Mouse (Mus musculus) bone marrow, adult 2 months (tissue): ENCODE results near the gene Itsn2.

ENCODE experiments used
- CTCF ChIP-seq: fragments of 200-500 bp; IDR thresholded peaks from 2 replicates; pipeline ENCODE4 v1.5.1; 2011; ENCODE audit warnings: low read length, control low read depth; ENCODE audit not compliant: control insufficient read depth, insufficient read depth
- POLR2A ChIP-seq: fragments of 200-500 bp; IDR thresholded peaks from 2 replicates; pipeline ENCODE4 v1.6.1; 2011; ENCODE audit warnings: low read depth, mild to moderate bottlenecking, control low read depth, low read length, borderline replicate concordance; ENCODE audit not compliant: control insufficient read depth

DNA sequence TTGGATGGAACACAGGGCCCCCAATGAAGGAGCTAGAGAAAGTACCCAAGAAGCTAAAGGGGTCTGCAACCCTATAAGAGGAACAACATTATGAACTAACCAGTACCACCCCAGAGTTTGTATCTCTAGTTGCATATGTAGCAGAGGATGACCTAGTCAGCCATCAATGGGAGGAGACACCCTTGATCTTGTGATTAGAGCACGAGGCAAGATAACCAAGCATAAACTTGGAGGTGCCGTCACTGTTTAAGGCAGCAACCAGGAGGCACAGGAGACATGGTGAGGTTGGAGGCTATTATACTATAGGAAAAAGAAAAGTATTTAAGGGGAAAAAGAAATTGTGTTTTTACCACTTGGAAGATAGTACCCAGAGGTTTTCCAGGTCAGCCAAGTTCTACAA, 64.4 kb downstream of the Itsn2 start:
- TF ChIP-seq POLR2A (no peak), CTCF (no peak)
